ENCODE assay signal across 9 mouse cellular contexts in the genomic region with DNA sequence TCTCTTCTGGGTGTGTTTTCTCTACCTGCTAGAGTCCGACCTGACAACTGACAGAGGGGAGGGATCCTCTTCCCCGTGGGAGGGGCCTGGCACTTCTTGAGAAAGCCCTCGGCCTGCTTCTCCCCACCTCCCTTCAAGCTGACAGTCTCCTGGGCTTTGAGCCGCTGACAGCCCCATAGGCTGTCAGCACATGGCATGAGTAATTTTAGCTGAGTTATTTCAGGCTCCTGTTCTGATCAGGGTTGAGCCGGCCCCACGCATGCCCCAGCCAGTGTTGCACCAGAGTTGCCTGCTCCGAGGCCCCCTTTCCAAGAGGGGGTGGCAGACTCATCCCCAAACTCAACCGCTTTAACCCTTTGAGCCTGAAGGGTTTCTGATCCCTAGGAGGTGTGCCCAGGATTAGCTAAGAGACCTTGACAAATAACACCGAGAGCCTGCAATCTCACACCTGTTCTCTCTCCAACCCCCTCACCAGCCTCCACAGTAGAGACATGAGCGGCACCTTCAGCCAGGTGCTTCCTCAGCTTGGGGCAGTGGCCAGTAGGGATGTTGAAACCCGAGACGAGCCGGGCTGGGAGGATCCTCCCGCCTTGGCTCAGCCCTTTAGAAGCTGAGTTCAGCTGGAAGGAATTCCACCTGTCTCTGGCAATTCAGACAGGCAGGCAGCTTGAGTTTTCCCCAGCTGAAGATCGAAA. TPM values are rescaled to one million over a fixed set of nuclear protein-coding genes. Genes with fewer than 3 reads are reported as not detected.
DNase-seq lines count a peak whose midpoint lies in the region; ATAC-seq and TF ChIP-seq lines count a peak whose summit lies in the region.
"Had no signal": no experiment of that assay in that cellular context is flagged by ENCODE, and none has a peak within 500 bp of the region (broad histone marks: within the 10 kb centered on the region; RNA-seq: fewer than 3 reads in every experiment).

No protein-coding gene starts in this region.

- dilution Hi-C loops in CH12.LX (cut with MboI; ENCODE audit: extremely low pct_ligation_motif_present, extremely low pct_unique_long_range_greater_than_20kb, low sequenced_read_pairs): no loop called here

- intact Hi-C loops in heart, postnatal 14 days (cut with DNase I): no loop called here

- in situ Hi-C loops in CH12.LX (cut with MboI; ENCODE audit: low pct_ligation_motif_present, low pct_unique_long_range_greater_than_20kb, low sequenced_read_pairs): no loop called here

- peak overlapping the region; percentile 63 for H3K4me2 ChIP-seq in CH12.LX (ENCODE audit: insufficient read depth, low read depth, poor library complexity, severe bottlenecking)
- no peak overlapping the region; the same call in 1 of the 2 replicates for H3K4me2 ChIP-seq in embryonic facial prominence, embryonic 11.5 days (ENCODE audit: low read depth, low read length)
- 0 out of 2 replicates have a peak overlapping the region, but pooled peaks have one; percentile 19 for H3K4me2 ChIP-seq in liver, embryonic 16.5 days (ENCODE audit: low read depth, low read length)

- no peak for TF ChIP-seq CTCF in CH12.LX (conservative IDR thresholded peaks at IDR 0.05 in 1 of 2, IDR thresholded peaks at IDR 0.05 in 1 of 2; ENCODE audit: low read depth in 2 of 2, low read length in 2 of 2)

- DNase-seq in frontal cortex, postnatal 25 days (ENCODE audit: low spot score in 2 of 2): no peak
- peak; percentile 81 for DNase-seq in CH12.LX (ENCODE audit: extremely low read depth)
- peak; percentile 61 for DNase-seq in embryonic facial prominence, embryonic 11.5 days (ENCODE audit: low spot score)
- peak; percentile 51 to 54 for DNase-seq in heart, postnatal 14 days
- no peak for DNase-seq in thymus, postnatal 36 days
- no peak for DNase-seq in B cell, adult 2 months

- 7% methylated on average over 15 of the region's 15 CpGs for WGBS in embryonic facial prominence, embryonic 11.5 days
- 24% methylated on average over 15 of the region's 15 CpGs for WGBS in liver, embryonic 16.5 days (ENCODE audit: insufficient replicate concordance)

- TF ChIP-seq POLR2A in CH12.LX (IDR thresholded peaks at IDR 0.05; ENCODE audit: low read depth, low read length): 0 out of 2 replicates have a peak, but pooled peaks have one; percentile 34

- H3K4me3 ChIP-seq in CH12.LX (replicated peaks in 1 of 3; ENCODE audit: low read depth in 2 of 3, low read length in 2 of 3, poor library complexity in 1 of 3): no peak overlapping the region
- no peak overlapping the region for H3K4me3 ChIP-seq in embryonic facial prominence, embryonic 11.5 days (ENCODE audit: low read depth, low read length)
- H3K4me3 ChIP-seq in liver, embryonic 16.5 days (ENCODE audit: low read depth, low read length): no peak overlapping the region

- no peaks in the 10 kb centered on the region for H3K9me3 ChIP-seq in CH12.LX (replicated peaks; ENCODE audit: low read length)
- H3K9me3 ChIP-seq in embryonic facial prominence, embryonic 11.5 days (replicated peaks; ENCODE audit: control insufficient read depth, low read length): no peaks in the 10 kb centered on the region
- no peaks in the 10 kb centered on the region for H3K9me3 ChIP-seq in liver, embryonic 16.5 days (replicated peaks; ENCODE audit: control insufficient read depth, low read length)

- TF ChIP-seq RAD21 in CH12.LX (IDR thresholded peaks at IDR 0.05; ENCODE audit: low read depth, low read length): no peak

- ATAC-seq in frontal cortex, adult (ENCODE audit: low TSS enrichment): peak; percentile 36
- peak; percentile 37; the same call in 1 of the 2 replicates for ATAC-seq in embryonic facial prominence, embryonic 11.5 days (replicated peaks; ENCODE audit: insufficient number of reproducible peaks, low FRiP score, low TSS enrichment, low read depth)
- no peak for ATAC-seq in liver, embryonic 16.5 days (ENCODE audit: low read depth)

- peaks cover 35% of the 10 kb centered on the region for H3K27me3 ChIP-seq in CH12.LX (replicated peaks)
- peaks cover 6% of the 10 kb centered on the region for H3K27me3 ChIP-seq in embryonic facial prominence, embryonic 11.5 days (ENCODE audit: control insufficient read depth, insufficient read depth, low read length)
- H3K27me3 ChIP-seq in liver, embryonic 16.5 days (ENCODE audit: control insufficient read depth, insufficient read depth, low read depth, low read length): peaks cover 23% of the 10 kb centered on the region

- peak; percentile 59 for TF ChIP-seq EP300 in CH12.LX (IDR thresholded peaks at IDR 0.05; ENCODE audit: low read length)

- peak overlapping the region; percentile 74 for H3K27ac ChIP-seq in CH12.LX (ENCODE audit: insufficient read depth, low read depth)
- H3K27ac ChIP-seq in embryonic facial prominence, embryonic 11.5 days (replicated peaks; ENCODE audit: low read depth, low read length): no peak overlapping the region
- H3K27ac ChIP-seq in liver, embryonic 16.5 days (ENCODE audit: low read length): no peak overlapping the region

- peaks cover 0 to 12% of the 10 kb centered on the region in 2 experiments for H3K36me3 ChIP-seq in CH12.LX (replicated peaks in 1 of 2; ENCODE audit: control insufficient read depth in 1 of 2, insufficient read depth in 1 of 2, low read length in 1 of 2)
- H3K36me3 ChIP-seq in embryonic facial prominence, embryonic 11.5 days (replicated peaks; ENCODE audit: control insufficient read depth, insufficient read depth, low read depth, low read length): no peaks in the 10 kb centered on the region; the same call in 1 of the 2 replicates
- H3K36me3 ChIP-seq in liver, embryonic 16.5 days (ENCODE audit: control insufficient read depth, insufficient read depth): no peaks in the 10 kb centered on the region

- H3K9ac ChIP-seq in CH12.LX (ENCODE audit: insufficient read depth, low read depth): peak overlapping the region; percentile 5
- no peak overlapping the region for H3K9ac ChIP-seq in embryonic facial prominence, embryonic 11.5 days (replicated peaks; ENCODE audit: low read length)
- no peak overlapping the region for H3K9ac ChIP-seq in liver, embryonic 16.5 days (ENCODE audit: low read depth, low read length)

- no peaks in the 10 kb centered on the region for H3K79me2 ChIP-seq in CH12.LX (replicated peaks; ENCODE audit: control insufficient read depth, extremely low read depth, insufficient read depth, poor library complexity, severe bottlenecking)

- H3K4me1 ChIP-seq in CH12.LX (ENCODE audit: control insufficient read depth in 1 of 2, insufficient read depth in 2 of 2): peaks cover 19 to 57% of the 10 kb centered on the region in 2 experiments
- H3K4me1 ChIP-seq in embryonic facial prominence, embryonic 11.5 days (ENCODE audit: control insufficient read depth, insufficient read depth, low read length): peaks cover 6% of the 10 kb centered on the region
- peaks cover 22% of the 10 kb centered on the region for H3K4me1 ChIP-seq in liver, embryonic 16.5 days (ENCODE audit: control insufficient read depth, low read depth, low read length)

TF ChIP-seq in CH12.LX, 34 proteins besides CTCF, POLR2A, EP300 and RAD21 (continues in another document):
- TF ChIP-seq UBTF (IDR thresholded peaks at IDR 0.05; ENCODE audit: low read depth, low read length) (0 out of 2 replicates have a peak, but pooled peaks have one; percentile 15), GABPA (IDR thresholded peaks at IDR 0.05; ENCODE audit: insufficient replicate concordance, low read depth, low read length) (no peak), MEF2A (IDR thresholded peaks at IDR 0.05; ENCODE audit: borderline replicate concordance, low read depth, low read length) (peak; percentile 97), ETS1 (conservative IDR thresholded peaks at IDR 0.05; ENCODE audit: low read depth, low read length) (peak; percentile 56), HCFC1 (IDR thresholded peaks at IDR 0.05; ENCODE audit: low read depth, low read length) (no peak; the same call in 1 of the 2 replicates), MYC (IDR thresholded peaks at IDR 0.05; ENCODE audit: low read depth, low read length) (peak; percentile 76; the same call in 1 of the 2 replicates), IRF4 (IDR thresholded peaks at IDR 0.05; ENCODE audit: low read depth, low read length) (peak; percentile 63), ZKSCAN1 (IDR thresholded peaks at IDR 0.05; ENCODE audit: borderline replicate concordance, low read depth, low read length) (no peak)

RNA-seq across cellular contexts. Expression of gene Mfrp, which starts 13.6 kb away (rescaled TPM):
- total RNA-seq in CH12.LX (2012; rRNA removed) (0.04 TPM in 1 of 2 replicates, not detected in the other), CH12.LX (2014; rRNA removed) (not detected in 2 replicates)
- not detected in 2 replicates for polyA plus RNA-seq in CH12.LX (2012; ENCODE audit: insufficient read length, low read depth)
- 0.17 and 0.32 TPM in 2 replicates for polyA plus RNA-seq in embryonic facial prominence, embryonic 11.5 days (2014; fragmentation: Nextera tagmentation; extraction: Ambion mirVana)
- total RNA-seq in heart, postnatal 14 days (2021): not detected
- polyA plus RNA-seq in liver, embryonic 16.5 days (2015; fragmentation: Nextera tagmentation; extraction: Ambion mirVana): 0.04 TPM in 1 of 2 replicates, not detected in the other
- total RNA-seq: neutrophil, adult 5-6 weeks had no signal

RNA-seq across cellular contexts. Expression of gene C1qtnf5, which starts 19.1 kb away (rescaled TPM):
- total RNA-seq in CH12.LX (2012; rRNA removed) (not detected in 2 replicates), CH12.LX (2014; rRNA removed) (not detected in 2 replicates)
- not detected in 2 replicates for polyA plus RNA-seq in CH12.LX (2012; ENCODE audit: insufficient read length, low read depth)
- polyA plus RNA-seq in embryonic facial prominence, embryonic 11.5 days (2014; fragmentation: Nextera tagmentation; extraction: Ambion mirVana): 0.53 and 0.56 TPM in 2 replicates
- total RNA-seq in heart, postnatal 14 days (2021): 10 to 100 TPM; 15.2 to 19.5 TPM
- 0.29 and 0.52 TPM in 2 replicates for polyA plus RNA-seq in liver, embryonic 16.5 days (2015; fragmentation: Nextera tagmentation; extraction: Ambion mirVana)
- total RNA-seq: neutrophil, adult 5-6 weeks had no signal

RNA-seq across cellular contexts. Expression of gene Usp2, which starts 21.1 kb away (rescaled TPM):
- total RNA-seq in CH12.LX (2012; rRNA removed) (1.3 and 2.2 TPM in 2 replicates), CH12.LX (2014; rRNA removed) (1.6 and 2.3 TPM in 2 replicates)
- 1.7 and 2.1 TPM in 2 replicates for polyA plus RNA-seq in CH12.LX (2012; ENCODE audit: insufficient read length, low read depth)
- 12.7 and 13.1 TPM in 2 replicates for polyA plus RNA-seq in embryonic facial prominence, embryonic 11.5 days (2014; fragmentation: Nextera tagmentation; extraction: Ambion mirVana)
- total RNA-seq in heart, postnatal 14 days (2021): 100 to 1,000 TPM; 149 to 157 TPM
- polyA plus RNA-seq in liver, embryonic 16.5 days (2015; fragmentation: Nextera tagmentation; extraction: Ambion mirVana): 2.7 and 3.2 TPM in 2 replicates

RNA-seq across cellular contexts. Expression of gene Gm49380, which starts 25.4 kb away (rescaled TPM):
- total RNA-seq in CH12.LX (2012; rRNA removed) (not detected in 2 replicates), CH12.LX (2014; rRNA removed) (not detected in 2 replicates)
- not detected in 2 replicates for polyA plus RNA-seq in CH12.LX (2012; ENCODE audit: insufficient read length, low read depth)
- polyA plus RNA-seq in embryonic facial prominence, embryonic 11.5 days (2014; fragmentation: Nextera tagmentation; extraction: Ambion mirVana): 0.08 TPM in 1 of 2 replicates, not detected in the other
- total RNA-seq in heart, postnatal 14 days (2021): under 1 TPM in 1 of 2 experiments, not detected in 1; 0.12 TPM
- 0.07 TPM in 1 of 2 replicates, not detected in the other for polyA plus RNA-seq in liver, embryonic 16.5 days (2015; fragmentation: Nextera tagmentation; extraction: Ambion mirVana)
- total RNA-seq: neutrophil, adult 5-6 weeks had no signal

RNA-seq across cellular contexts. Expression of gene Rnf26, which starts 25.4 kb away (rescaled TPM):
- total RNA-seq in CH12.LX (2012; rRNA removed): 15.3 and 15.4 TPM in 2 replicates
- total RNA-seq in CH12.LX (2014; rRNA removed): 9.2 and 11.7 TPM in 2 replicates
- 31.5 and 40.0 TPM in 2 replicates for polyA plus RNA-seq in CH12.LX (2012; ENCODE audit: insufficient read length, low read depth)
- polyA plus RNA-seq in embryonic facial prominence, embryonic 11.5 days (2014; fragmentation: Nextera tagmentation; extraction: Ambion mirVana): 59.5 and 65.9 TPM in 2 replicates
- 10 to 100 TPM; 10.1 to 11.3 TPM for total RNA-seq in heart, postnatal 14 days (2021)
- polyA plus RNA-seq in liver, embryonic 16.5 days (2015; fragmentation: Nextera tagmentation; extraction: Ambion mirVana): 27.1 and 32.3 TPM in 2 replicates

Comparison
In these comparisons a context has a peak if more than half of its experiments do, and no peak if none do; other contexts are left out.
1. DNase-seq: peak in CH12.LX (single experiment), embryonic facial prominence, embryonic 11.5 days (single experiment) and heart, postnatal 14 days (2 of 2); none in frontal cortex, postnatal 25 days (0 of 2), thymus, postnatal 36 days (0 of 2) and B cell, adult 2 months (0 of 2).